Mouse (Mus musculus) stomach, embryonic 16.5 days (tissue): ENCODE measurements around the gene Prkcq. TPM values are rescaled to one million over a fixed set of nuclear protein-coding genes. Genes with fewer than 3 reads are reported as not detected.

Experiments used
- ATAC-seq: fragments of 200-750 bp; cut with Nextera tagmentation; 2 replicates; pipeline ENCODE4 v1.8.0; 2017; ENCODE audit warnings: moderate number of reproducible peaks, moderate TSS enrichment; ENCODE audit not compliant: insufficient read depth, low FRiP score
- H3K27ac ChIP-seq: fragments of 300-500 bp; sonication (generic); 2 replicates; pipeline ENCODE4 v1.5.1; 2014; ENCODE audit warnings: low read length
- H3K27me3 ChIP-seq: fragments of 300-500 bp; sonication (generic); 2 replicates; pipeline ENCODE4 v1.6.1; 2014; ENCODE audit warnings: low read length, control low read depth, mixed read lengths; ENCODE audit not compliant: control insufficient read depth, insufficient read depth
- H3K36me3 ChIP-seq: fragments of 300-500 bp; sonication (generic); 2 replicates; pipeline ENCODE4 v1.6.1; 2014; ENCODE audit warnings: low read length; ENCODE audit not compliant: control insufficient read depth, insufficient read depth
- H3K4me1 ChIP-seq: fragments of 300-500 bp; sonication (generic); 2 replicates; pipeline ENCODE4 v1.6.1; 2014; ENCODE audit warnings: low read length, control low read depth, mixed read lengths; ENCODE audit not compliant: control insufficient read depth, insufficient read depth
- H3K4me2 ChIP-seq: fragments of 300-500 bp; sonication (generic); 2 replicates; pipeline ENCODE4 v1.6.1; 2014; ENCODE audit warnings: low read depth, low read length, mixed read lengths
- H3K4me3 ChIP-seq: fragments of 300-500 bp; sonication (generic); replicated peaks from 2 replicates; pipeline ENCODE4 v1.5.1; 2014; ENCODE audit warnings: mild to moderate bottlenecking, low read length
- H3K9ac ChIP-seq: fragments of 300-500 bp; sonication (generic); 2 replicates; pipeline ENCODE4 v1.6.1; 2014; ENCODE audit warnings: low read length
- H3K9me3 ChIP-seq: fragments of 300-500 bp; sonication (generic); replicated peaks from 2 replicates; pipeline ENCODE4 v1.6.1; 2016; ENCODE audit warnings: low read length, control low read depth; ENCODE audit not compliant: control insufficient read depth
- WGBS: fragments of 180-500 bp; shearing (Covaris S2); extraction: QIAGEN DNeasy Blood & Tissue Kit; methylation state at CpG from one replicate; pipeline ENCODE4 v1.1.7; 2014; 5-methylcytosine and 5-hydroxymethylcytosine counted together
- polyA plus RNA-seq: library from polyadenylated mRNA; unstranded; fragments of >200 nt; fragmentation: Nextera tagmentation; extraction: Ambion mirVana; gene quantifications from 2 replicates; pipeline ENCODE4 v1.2.1, GENCODE M21; 2015

The Prkcq gene
- polyA plus RNA-seq, 1 experiment from 2014 or later = 2.7 TPM

DNA sequence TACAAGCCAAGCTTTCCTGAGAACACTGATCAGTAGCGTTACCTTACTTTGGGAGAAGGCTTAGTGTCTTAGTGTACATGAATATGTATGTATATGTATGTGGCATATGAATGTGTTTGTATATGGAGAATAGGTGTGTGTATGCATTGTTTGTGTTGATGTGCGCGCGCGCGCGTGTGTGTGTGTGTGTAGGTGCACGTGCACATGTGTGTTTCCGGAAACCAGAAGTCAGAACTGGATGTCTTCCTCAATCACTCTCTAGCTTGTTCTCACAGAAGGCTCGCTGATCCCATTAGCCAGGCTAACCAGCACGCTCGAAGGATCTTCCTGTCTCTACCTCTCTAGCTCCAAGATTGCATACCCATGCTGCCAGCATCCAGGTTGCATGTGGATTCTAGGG, 6.0 kb downstream of the Prkcq start:
- WGBS = 91% methylated on average over 12 of the region's 12 CpGs
- Histone ChIP-seq H3K36me3 (no peaks in the 10 kb centered on the region), H3K27ac (no peak overlapping the region), H3K9ac (no peak overlapping the region), H3K4me3 (no peak overlapping the region), H3K4me1 (no peaks in the 10 kb centered on the region), H3K9me3 (no peaks in the 10 kb centered on the region), H3K27me3 (peaks cover 7% of the 10 kb centered on the region; the same call in 1 of the 2 replicates), H3K4me2 (no peak overlapping the region)
- no peak for ATAC-seq

DNA sequence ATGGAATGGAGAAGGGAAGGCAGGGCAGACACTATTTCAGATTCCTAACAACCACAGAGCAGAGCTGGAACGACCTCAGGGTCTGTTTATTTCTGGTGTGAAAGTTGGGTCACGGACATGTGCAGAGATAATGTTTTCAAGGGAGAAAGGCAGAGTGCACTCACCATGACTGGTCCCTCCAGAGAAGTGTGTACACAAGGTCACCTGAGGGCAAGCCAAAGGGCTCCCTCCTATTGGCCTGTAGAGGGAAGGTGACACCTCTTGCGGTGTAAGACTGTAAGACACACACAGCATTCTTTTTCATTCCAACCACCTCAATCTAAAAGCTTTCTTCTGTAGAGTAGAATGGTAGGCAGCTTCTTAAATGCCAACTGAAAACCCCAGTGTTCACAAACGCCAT, 9.6 kb downstream of the Prkcq start:
- no peak for ATAC-seq
- Histone ChIP-seq H3K9ac (no peak overlapping the region), H3K4me3 (no peak overlapping the region), H3K4me1 (no peaks in the 10 kb centered on the region), H3K9me3 (no peaks in the 10 kb centered on the region), H3K4me2 (no peak overlapping the region), H3K27ac (no peak overlapping the region), H3K36me3 (no peaks in the 10 kb centered on the region), H3K27me3 (no peaks in the 10 kb centered on the region)
- WGBS = 39% methylated on average over 4 of the region's 4 CpGs

DNA sequence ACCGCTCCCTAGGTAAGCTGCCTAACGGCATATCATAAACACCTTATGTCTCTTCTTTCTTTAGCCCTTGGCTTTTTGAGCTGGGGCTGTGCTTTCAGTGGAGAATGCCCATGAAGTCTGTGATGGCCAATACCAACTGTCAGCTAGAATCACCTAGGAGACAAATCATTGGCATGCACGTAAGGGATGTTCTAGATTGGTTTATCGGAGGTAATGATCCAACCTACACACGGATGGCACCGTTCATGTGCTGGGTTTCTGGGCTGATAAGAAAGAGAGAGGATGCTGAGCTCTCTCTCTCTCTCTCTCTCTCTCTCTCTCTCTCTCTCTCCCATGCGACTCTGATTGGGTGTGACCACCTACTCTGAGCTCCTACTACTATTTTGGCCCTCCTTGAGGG, 10.2 kb downstream of the Prkcq start:
- 86% methylated on average over 7 of the region's 7 CpGs for WGBS
- H3K4me2 ChIP-seq = no peak overlapping the region
- H3K36me3 ChIP-seq = no peaks in the 10 kb centered on the region
- H3K27ac ChIP-seq = no peak overlapping the region
- no peaks in the 10 kb centered on the region for H3K9me3 ChIP-seq
- no peak for ATAC-seq
- H3K4me1 ChIP-seq = no peaks in the 10 kb centered on the region
- no peak overlapping the region for H3K4me3 ChIP-seq
- H3K27me3 ChIP-seq = no peaks in the 10 kb centered on the region
- no peak overlapping the region for H3K9ac ChIP-seq

DNA sequence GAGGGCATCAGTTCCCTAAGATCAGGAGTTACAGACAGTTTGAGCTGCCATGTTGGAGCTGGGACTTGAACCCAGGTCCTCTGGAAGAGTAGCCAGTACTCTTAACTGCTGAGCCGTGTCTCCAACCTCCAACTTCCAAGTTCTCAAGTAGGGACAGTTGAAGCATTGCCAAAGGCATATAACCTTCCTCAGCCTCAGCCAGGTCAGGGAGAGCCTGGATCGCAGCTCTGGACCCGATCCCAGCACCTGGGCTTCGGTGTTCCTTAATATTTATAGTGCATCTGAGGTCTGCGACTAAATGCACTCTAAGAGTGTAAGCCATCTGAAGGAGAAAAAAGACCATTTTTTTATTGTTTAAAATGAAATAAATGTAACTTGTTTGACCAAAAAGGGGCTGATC, 12.1 kb downstream of the Prkcq start:
- no peaks in the 10 kb centered on the region for H3K27me3 ChIP-seq
- ATAC-seq = no peak
- H3K4me2 ChIP-seq = no peak overlapping the region
- 80% methylated on average over 5 of the region's 5 CpGs for WGBS
- no peaks in the 10 kb centered on the region for H3K36me3 ChIP-seq
- H3K9ac ChIP-seq = no peak overlapping the region
- H3K4me1 ChIP-seq = no peaks in the 10 kb centered on the region
- H3K4me3 ChIP-seq = no peak overlapping the region
- no peak overlapping the region for H3K27ac ChIP-seq
- no peaks in the 10 kb centered on the region for H3K9me3 ChIP-seq

DNA sequence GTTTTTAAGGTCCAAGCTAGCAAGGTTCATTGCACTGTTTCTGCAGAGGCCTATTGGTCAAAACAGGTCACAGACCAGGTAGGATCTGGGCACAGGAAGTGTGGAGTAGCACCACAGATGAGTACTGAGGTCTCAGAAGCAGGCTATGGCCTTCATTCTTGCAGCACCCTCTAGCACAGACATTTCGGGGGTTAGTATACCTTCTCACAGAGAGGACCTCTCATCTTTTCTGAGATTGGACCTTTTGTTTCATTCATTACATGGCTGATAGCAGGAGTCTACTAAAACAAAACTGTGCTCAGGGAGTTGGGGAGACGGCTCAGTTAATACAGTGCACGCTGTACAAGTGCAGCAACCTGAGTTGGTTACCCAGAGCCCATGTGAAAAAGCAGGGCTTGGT, 14.7 kb downstream of the Prkcq start:
- Histone ChIP-seq H3K36me3 (no peaks in the 10 kb centered on the region), H3K4me3 (no peak overlapping the region), H3K9ac (no peak overlapping the region), H3K9me3 (no peaks in the 10 kb centered on the region), H3K27me3 (no peaks in the 10 kb centered on the region), H3K4me2 (no peak overlapping the region), H3K27ac (no peak overlapping the region), H3K4me1 (no peaks in the 10 kb centered on the region)
- no peak for ATAC-seq
- 91% methylated on average over 3 of the region's 3 CpGs for WGBS

DNA sequence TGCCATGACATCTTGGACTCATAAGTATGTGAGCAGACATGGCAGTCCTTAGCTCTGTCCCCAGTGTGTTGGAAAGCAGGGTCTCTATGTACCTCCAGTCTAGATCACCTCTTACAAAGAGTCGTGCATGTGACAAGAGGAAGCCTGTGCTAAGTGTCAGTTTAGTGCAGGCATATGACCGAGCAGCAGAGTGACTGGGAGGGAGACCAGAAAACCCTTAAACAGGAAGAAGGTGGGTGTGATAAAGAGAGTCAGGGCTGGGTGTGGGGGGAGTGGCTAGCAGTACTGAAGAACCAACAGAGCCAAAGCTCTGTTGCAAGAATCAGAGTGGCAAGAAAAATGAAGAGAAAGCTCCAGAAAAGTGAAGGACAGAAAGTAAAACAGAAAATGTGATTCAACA, 15.3 kb downstream of the Prkcq start:
- no peaks in the 10 kb centered on the region for H3K36me3 ChIP-seq
- WGBS = 65% methylated on average over 2 of the region's 2 CpGs
- H3K4me2 ChIP-seq = no peak overlapping the region
- H3K4me3 ChIP-seq = no peak overlapping the region
- no peaks in the 10 kb centered on the region for H3K27me3 ChIP-seq
- H3K9ac ChIP-seq = no peak overlapping the region
- no peak overlapping the region for H3K27ac ChIP-seq
- H3K9me3 ChIP-seq = no peaks in the 10 kb centered on the region
- ATAC-seq = no peak
- H3K4me1 ChIP-seq = no peaks in the 10 kb centered on the region

DNA sequence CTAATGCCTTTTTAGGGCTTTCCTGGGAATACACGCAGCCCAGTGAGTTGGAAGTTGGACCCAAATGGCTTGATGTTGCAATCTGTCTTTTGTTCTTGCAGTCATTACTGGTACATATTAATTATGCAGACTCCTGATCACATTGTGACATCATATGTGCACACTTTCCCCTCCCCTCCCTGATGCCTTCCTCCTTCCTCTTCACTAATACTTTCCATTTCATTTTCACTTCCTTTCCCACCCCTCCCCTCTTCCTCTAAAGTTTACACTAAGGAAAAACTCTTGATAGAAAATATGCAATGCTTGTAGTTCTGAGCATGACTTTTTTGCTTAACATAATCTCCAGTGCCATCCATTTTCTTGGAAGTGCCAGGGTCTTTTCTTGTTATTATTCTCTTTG, 16.4 kb downstream of the Prkcq start:
- Histone ChIP-seq H3K9ac (no peak overlapping the region), H3K9me3 (no peaks in the 10 kb centered on the region), H3K27me3 (no peaks in the 10 kb centered on the region), H3K4me1 (no peaks in the 10 kb centered on the region), H3K36me3 (no peaks in the 10 kb centered on the region), H3K4me2 (no peak overlapping the region), H3K27ac (no peak overlapping the region), H3K4me3 (no peak overlapping the region)
- WGBS = 80% methylated on average over 1 of the region's 1 CpGs
- no peak for ATAC-seq

DNA sequence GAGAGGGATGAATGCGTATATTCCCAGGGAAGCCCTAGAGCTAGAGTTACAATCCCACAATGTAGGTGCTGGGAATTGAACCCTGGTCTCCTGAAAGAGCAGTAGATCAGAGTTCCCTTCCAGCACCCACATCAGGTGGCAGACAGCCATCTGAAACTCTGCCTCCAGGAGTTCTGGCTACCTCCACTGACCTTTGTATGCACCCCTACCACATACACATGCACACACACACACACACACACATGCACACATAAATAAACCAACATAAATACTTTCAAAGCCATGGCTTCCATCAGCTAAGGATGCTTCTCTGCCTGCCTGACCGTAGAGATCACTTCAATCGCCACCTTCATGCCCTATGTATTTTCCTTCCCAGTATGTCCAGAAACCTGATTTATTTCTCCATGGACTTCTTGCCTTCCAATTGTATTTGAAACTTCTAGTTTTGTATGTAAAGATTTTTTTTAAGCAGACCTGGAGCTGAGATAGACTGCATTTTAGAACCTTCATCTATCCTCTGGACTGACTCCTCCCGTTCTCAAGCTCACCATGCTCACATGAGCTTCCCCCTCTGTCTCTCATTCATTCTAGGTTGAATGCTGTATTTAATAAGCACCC, 17.4 kb downstream of the Prkcq start:
- no peaks in the 10 kb centered on the region for H3K9me3 ChIP-seq
- H3K4me3 ChIP-seq = no peak overlapping the region
- H3K27ac ChIP-seq = no peak overlapping the region
- H3K27me3 ChIP-seq = no peaks in the 10 kb centered on the region
- no peak overlapping the region for H3K4me2 ChIP-seq
- no peak for ATAC-seq
- H3K4me1 ChIP-seq = no peaks in the 10 kb centered on the region
- 91% methylated on average over 4 of the region's 4 CpGs for WGBS
- H3K9ac ChIP-seq = no peak overlapping the region
- H3K36me3 ChIP-seq = no peaks in the 10 kb centered on the region

DNA sequence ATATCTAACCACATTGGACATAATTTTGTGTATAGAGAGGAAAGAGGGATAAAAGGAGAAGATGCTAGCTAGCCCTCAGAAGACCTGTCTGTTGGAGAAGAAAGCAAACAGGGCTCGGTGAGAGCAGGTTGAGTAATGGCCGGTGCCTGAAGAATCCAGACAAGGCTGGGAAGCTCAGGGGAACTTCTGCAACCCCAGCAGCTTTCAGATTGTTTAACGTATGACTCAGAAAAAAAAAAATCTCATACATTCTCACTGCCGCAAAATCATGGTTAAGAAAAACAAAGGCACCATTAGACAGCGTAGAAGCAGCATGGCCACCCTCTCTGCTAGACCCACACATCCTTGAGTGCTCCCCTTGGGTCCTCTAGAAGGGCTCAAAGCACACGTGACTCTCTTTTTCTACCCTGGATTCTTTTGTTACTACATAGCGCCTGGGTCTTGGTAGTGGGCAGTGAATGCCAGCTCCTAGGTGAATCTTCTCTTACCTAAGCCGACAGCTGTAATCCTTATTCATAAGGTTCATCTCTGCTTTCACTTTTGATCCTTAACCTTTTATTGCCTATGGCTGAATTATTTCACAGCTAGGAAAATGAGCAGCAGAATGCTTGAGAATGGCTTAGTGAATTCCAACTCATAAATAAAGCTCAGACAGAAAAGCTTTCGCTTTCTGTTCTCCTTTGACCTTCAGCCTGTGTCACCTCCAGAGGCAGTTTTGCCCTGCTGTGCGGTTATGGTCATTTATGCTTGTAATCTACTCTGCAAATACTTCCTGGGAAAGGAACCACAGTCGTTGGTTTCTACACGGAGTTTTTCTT, 20.6 kb downstream of the Prkcq start:
- no peak overlapping the region for H3K4me3 ChIP-seq
- H3K9ac ChIP-seq = no peak overlapping the region
- H3K9me3 ChIP-seq = no peaks in the 10 kb centered on the region
- no peak for ATAC-seq
- WGBS = 49% methylated on average over 12 of the region's 12 CpGs
- no peaks in the 10 kb centered on the region for H3K27me3 ChIP-seq
- H3K4me2 ChIP-seq = 0 out of 2 replicates have a peak overlapping the region, but pooled peaks have one; percentile 16
- no peaks in the 10 kb centered on the region for H3K4me1 ChIP-seq
- no peaks in the 10 kb centered on the region for H3K36me3 ChIP-seq
- no peak overlapping the region for H3K27ac ChIP-seq
